Mouse (Mus musculus): ENCODE measurements at regions not wholly inside any gene's neighbourhood (a gene's known extent, or its start where the extent isn't known, plus 50 kb on each side); places are given as distances from the start of the nearest gene placed in this dataset.
A peak's percentile ranks its signal among the peaks of the same experiment; 100 is the strongest.

DNA sequence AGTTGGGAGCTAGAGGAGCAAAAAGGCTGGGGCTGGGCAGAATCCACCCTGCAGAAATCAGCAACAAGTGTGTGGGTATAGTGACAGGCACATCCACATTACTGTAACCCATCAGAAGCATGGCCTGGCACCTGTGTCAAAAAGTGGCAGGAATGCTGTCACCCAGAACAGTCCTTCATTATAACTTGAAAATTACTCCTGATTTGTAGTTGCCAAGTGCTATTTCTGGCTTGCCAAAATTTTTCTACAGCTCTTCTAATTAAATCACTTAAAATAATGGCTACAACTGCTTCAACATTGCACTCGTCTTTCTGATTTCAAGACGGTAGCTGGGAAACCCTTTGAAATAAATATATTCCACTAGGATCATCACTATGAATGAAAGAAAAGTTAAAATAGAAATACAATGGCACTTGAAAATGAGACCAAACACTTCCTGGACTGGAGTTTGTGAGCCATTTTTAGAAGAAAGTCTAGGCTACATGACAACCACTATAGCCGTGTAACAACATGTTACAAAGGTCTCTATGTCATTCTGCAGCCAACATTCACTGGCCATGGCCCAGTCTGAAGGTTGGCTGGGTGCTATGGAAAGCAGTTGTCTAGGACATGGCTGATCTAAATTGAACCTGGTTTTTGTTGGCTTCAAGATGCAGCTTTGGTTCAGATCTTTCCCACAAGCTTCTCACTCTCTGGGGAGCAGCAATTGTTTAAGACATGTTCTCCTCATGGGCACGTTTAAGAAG lies 190.6 kb upstream of the Tapt1 start:
- no peak for DNase-seq (ENCODE audit: low read depth, low spot score)

- peak; percentile 28 for DNase-seq (ENCODE audit: low read depth, low spot score)
These were observed 188.0 kb upstream of the Tapt1 start for GRCm38 (mm10) chr5:44414441-44414840.

DNA sequence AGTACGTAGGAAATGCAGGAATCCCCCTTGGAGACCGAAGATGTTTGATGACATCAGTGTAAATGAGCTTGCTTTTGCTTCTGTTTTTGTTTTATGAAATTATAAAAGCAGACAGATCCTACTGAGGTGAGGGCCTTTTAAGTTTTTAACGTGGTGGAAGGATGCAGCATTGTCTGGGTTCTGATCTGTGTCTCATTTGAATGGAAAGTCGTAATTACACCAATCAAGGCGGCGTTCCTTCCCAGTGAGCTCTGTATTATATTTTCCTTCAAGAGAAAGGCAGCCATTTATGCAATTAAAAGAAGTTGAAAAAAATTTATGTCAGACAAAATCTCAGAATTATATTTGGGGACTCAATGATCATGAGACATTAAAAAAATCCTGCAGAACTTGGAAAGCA lies 176.9 kb upstream of the Tapt1 start:
- no peak for DNase-seq (ENCODE audit: low read depth, low spot score)

DNA sequence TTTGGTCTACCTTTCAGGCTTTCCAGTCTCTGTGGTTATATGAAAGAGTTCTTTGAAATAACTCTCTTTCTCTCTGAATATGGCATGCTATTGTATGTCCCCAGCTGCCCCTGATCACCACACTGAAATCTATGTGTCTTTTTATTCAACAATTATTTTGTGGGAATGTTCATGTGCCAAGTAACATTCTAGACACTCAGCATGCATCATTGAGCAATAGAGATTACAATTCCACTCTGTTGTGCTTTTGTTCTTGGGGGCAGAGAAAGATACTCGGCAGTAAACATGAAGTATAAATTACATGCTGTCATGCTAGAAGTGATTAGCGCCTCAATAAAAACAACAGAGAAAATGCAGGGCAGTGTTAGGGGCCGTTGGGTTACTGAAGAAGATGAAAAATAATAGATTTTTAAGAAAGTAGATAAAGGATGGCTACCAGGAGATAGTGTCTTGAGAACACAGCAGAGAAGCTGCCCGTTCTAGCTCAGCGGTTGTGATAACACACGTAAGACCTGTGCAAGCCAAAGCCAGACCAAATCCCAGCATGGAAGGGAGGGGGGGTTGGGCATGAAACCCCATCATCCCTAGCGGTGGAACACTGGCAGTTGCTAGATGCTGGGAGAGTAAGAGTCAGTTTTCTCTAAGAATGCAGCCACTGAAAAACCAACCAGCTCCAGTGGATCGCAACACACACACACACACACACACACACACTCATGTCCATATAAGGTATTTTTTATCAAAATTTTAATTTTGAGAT lies 174.3 kb upstream of the Tapt1 start:
- DNase-seq (ENCODE audit: low read depth, low spot score) = no peak

- no peak for DNase-seq (ENCODE audit: low read depth, low spot score)
These were observed 160.9 kb upstream of the Tapt1 start for GRCm38 (mm10) chr5:44387237-44387810.

GRCm38 (mm10) chr5:44386176-44386575 lies 159.8 kb upstream of the Tapt1 start:
- no peak for DNase-seq (ENCODE audit: low read depth, low spot score)

DNA sequence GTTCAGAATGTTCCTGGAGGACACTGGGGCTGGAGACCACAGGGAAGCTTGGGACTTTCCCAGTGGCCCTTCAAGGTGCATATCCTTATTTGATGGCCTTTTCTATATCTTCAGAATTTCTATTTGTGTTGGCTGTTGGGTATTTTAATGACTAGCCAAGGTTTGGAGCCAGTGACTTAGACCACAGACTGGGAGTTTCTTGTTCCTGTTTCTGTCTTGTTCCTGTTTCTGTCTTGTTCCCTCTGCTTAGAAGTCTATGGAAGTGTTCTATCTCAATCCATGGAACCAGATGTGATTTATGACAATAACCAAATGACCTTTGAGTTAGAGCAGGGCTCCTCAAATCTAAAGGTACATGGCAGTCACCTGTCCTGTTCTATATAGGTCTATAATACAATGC lies 156.6 kb upstream of the Tapt1 start:
- no peak for DNase-seq (ENCODE audit: low read depth, low spot score)

DNA sequence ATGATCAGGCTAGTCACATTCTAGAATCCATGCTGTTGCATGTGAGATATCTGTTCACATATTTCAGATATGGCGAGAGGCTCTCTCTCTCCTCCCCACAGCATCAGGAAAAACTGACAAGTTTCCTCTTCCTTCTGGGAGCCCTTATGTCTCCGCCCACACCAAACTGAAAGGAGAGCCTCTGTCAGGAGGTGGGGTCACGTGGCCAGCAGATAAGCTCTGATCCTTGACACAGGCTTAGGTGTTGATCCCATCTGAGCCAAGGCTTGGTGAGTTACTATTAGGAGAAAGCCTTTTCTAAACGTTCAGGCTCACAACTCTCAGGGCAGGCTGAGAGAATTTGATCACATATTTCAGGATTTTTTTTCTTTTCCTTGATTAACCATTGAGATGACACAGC lies 143.6 kb upstream of the Tapt1 start:
- DNase-seq (ENCODE audit: low read depth, low spot score) = no peak

GRCm38 (mm10) chr5:44352324-44352723 lies 125.9 kb upstream of the Tapt1 start:
- no peak for DNase-seq (ENCODE audit: low read depth, low spot score)

GRCm38 (mm10) chr5:44341457-44342014 lies 115.1 kb upstream of the Tapt1 start:
- no peak for DNase-seq (ENCODE audit: low read depth, low spot score)

DNA sequence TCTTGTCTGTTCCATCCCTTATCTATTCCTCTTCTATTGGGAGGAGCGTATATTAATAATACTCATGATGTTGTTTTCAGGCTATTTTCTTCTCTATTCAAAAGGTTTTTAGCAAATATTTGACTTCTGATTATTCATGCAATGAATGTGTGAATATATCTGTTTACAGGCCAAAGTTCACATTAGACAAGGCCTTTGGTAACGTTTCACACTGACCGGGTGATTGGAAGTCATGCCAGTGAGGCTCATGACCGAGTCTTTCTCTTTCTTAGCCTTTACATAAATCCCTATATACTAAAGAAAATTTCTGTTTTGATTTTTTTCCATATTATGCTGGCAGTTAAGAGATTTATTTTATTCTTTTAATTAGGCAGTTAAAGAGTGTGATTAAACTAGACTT lies 112.2 kb upstream of the Tapt1 start:
- no peak for DNase-seq (ENCODE audit: low read depth, low spot score)

DNA sequence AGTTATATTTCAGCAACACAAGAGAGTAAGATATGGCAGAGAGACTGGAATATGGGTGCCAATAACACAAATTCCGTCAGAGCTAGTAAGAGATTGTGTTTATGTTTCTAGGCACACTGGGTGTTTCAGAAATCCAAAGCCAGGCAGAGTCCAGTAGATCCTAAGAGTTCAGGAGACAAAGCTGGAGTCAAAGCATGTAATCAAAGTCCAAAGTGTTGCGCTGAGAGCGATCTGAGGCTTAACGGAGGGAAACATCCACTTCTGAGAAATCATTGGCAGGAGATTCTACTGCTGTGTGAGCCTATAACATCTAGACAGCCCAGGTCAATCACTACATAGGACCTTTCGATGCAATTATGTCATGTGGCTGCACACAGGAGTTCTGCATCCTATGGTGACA lies 109.3 kb upstream of the Tapt1 start:
- no peak for DNase-seq (ENCODE audit: low read depth, low spot score)

DNA sequence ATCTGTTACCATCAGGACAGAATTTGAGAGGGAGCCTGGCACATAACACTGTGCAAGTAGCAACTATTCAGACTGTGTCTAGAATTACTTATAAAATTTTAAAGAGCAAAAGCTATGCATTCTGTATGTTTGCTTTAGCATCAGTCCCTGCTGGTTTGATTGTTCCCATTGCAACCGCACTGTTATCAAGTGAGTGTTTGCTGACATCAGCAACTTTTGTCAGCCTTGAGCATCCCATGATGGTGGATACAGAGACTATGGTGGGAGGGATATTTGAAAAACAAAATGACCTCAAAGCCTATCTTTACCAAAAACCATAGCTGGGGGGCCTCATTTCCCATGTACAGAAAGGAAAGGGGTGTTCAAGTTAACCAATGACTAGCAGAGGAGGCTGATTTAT lies 93.2 kb upstream of the Tapt1 start:
- no peak for DNase-seq (ENCODE audit: low read depth, low spot score)

- no peak for DNase-seq (ENCODE audit: low read depth, low spot score)
These were observed 80.5 kb upstream of the Tapt1 start for GRCm38 (mm10) chr5:44306769-44307557.

- peak; percentile 32 for DNase-seq (ENCODE audit: low read depth, low spot score)
These were observed 77.7 kb upstream of the Tapt1 start for GRCm38 (mm10) chr5:44303886-44304855.

- DNase-seq (ENCODE audit: low read depth, low spot score) = peak; percentile 55
These were observed 58.0 kb upstream of the Tapt1 start for GRCm38 (mm10) chr5:44284384-44284783.

Measured in retina, adult 2 months (tissue).